Mouse (Mus musculus) hindbrain, embryonic 15.5 days (tissue): Measurements from ENCODE around the gene Ildr1. TPM values are rescaled to one million over a fixed set of nuclear protein-coding genes. Genes with fewer than 3 reads are reported as not detected.

Experiments used
- polyA plus RNA-seq: library from polyadenylated mRNA; unstranded; fragments of >200 nt; fragmentation: Nextera tagmentation; extraction: Ambion mirVana; gene quantifications from 2 replicates; pipeline ENCODE4 v1.2.1, GENCODE M21; 2015

Ildr1 gene
- polyA plus RNA-seq, 1 experiment from 2014 or later, result 0.38 TPM

Other genes starting within 250 kb of the Ildr1 start
- 0.73 and 0.77 TPM in 2 replicates for gene Stfa3, start 238.6 kb upstream of the Ildr1 start, polyA plus RNA-seq
- 0.16 and 0.33 TPM in 2 replicates for gene Casr, start 131.8 kb upstream of the Ildr1 start, polyA plus RNA-seq
- gene Cd86, start 27.9 kb upstream of the Ildr1 start, polyA plus RNA-seq, result 1.7 and 3.0 TPM in 2 replicates
- 12.7 and 16.2 TPM in 2 replicates for gene Slc15a2, start 91.0 kb downstream of the Ildr1 start, polyA plus RNA-seq
- gene Iqcb1, start 134.4 kb downstream of the Ildr1 start, polyA plus RNA-seq, result 53.2 and 56.8 TPM in 2 replicates
- gene Eaf2, start 181.0 kb downstream of the Ildr1 start, polyA plus RNA-seq, result 0.52 and 0.54 TPM in 2 replicates
- 83.2 and 83.7 TPM in 2 replicates for gene Golgb1, start 181.2 kb downstream of the Ildr1 start, polyA plus RNA-seq
- gene Hcls1, start 241.0 kb downstream of the Ildr1 start, polyA plus RNA-seq, result 2.1 and 2.8 TPM in 2 replicates